Mouse (Mus musculus) kidney, postnatal 0 days (tissue): Measurements from ENCODE around the gene Cebpe. TPM values are rescaled to one million over a fixed set of nuclear protein-coding genes. Genes with fewer than 3 reads are reported as not detected.

Experiments used
- ATAC-seq: fragments of 200-750 bp; cut with Nextera tagmentation; replicated peaks from 2 replicates; pipeline ENCODE4 v1.8.0; 2017; ENCODE audit warnings: low read depth, moderate number of reproducible peaks, moderate TSS enrichment, moderate library complexity; ENCODE audit not compliant: low FRiP score
- DNase-seq: peaks from one replicate; pipeline ENCODE4 v3.0.0-alpha.2; 2016; ENCODE audit warnings: low spot score
- H3K27ac ChIP-seq: fragments of 300-500 bp; sonication (generic); 2 replicates; pipeline ENCODE4 v1.5.1; 2014; ENCODE audit warnings: mild to moderate bottlenecking
- H3K27me3 ChIP-seq: fragments of 300-500 bp; sonication (generic); 2 replicates; pipeline ENCODE4 v1.6.1; 2014; ENCODE audit warnings: low read length, mixed read lengths; ENCODE audit not compliant: insufficient read depth
- H3K36me3 ChIP-seq: fragments of 300-500 bp; sonication (generic); 2 replicates; pipeline ENCODE4 v1.6.1; 2014; ENCODE audit warnings: low read length, mixed read lengths; ENCODE audit not compliant: insufficient read depth
- H3K4me1 ChIP-seq: fragments of 300-500 bp; sonication (generic); replicated peaks from 2 replicates; pipeline ENCODE4 v1.6.1; 2014; ENCODE audit warnings: antibody characterized with exemption, low read length, mixed read lengths; ENCODE audit not compliant: insufficient read depth
- H3K4me2 ChIP-seq: fragments of 300-500 bp; sonication (generic); 2 replicates; pipeline ENCODE4 v1.6.1; 2014; ENCODE audit warnings: mild to moderate bottlenecking, low read length, moderate library complexity, mixed read lengths
- H3K4me3 ChIP-seq: fragments of 300-500 bp; sonication (generic); replicated peaks from 2 replicates; pipeline ENCODE4 v1.5.1; 2014; ENCODE audit warnings: low read depth, low read length
- H3K9ac ChIP-seq: fragments of 300-500 bp; sonication (generic); 2 replicates; pipeline ENCODE4 v1.6.1; 2014; ENCODE audit warnings: low read depth, low read length
- H3K9me3 ChIP-seq: fragments of 300-500 bp; sonication (generic); replicated peaks from 2 replicates; pipeline ENCODE4 v1.6.1; 2016; ENCODE audit warnings: low read length, inconsistent platforms, mixed read lengths
- CTCF ChIP-seq: IDR thresholded peaks from 2 replicates; pipeline ENCODE4 v1.5.1; 2016; ENCODE audit warnings: antibody characterized with exemption, low read depth, mild to moderate bottlenecking, moderate library complexity
- WGBS: fragments of 180-500 bp; shearing (Covaris S2); extraction: QIAGEN DNeasy Blood & Tissue Kit; methylation state at CpG from one replicate; pipeline ENCODE4 v1.1.7; 2014; 5-methylcytosine and 5-hydroxymethylcytosine counted together
- polyA plus RNA-seq: library from polyadenylated mRNA; unstranded; fragments of >200 nt; fragmentation: Nextera tagmentation; extraction: Ambion mirVana; gene quantifications from 2 replicates; pipeline ENCODE4 v1.2.1, GENCODE M21; 2015

Cebpe gene
- polyA plus RNA-seq, 1 experiment from 2014 or later, result not detected

GRCm38 (mm10) chr14:54715402-54715801, 3.4 kb upstream of the Cebpe start:
- 81% methylated on average over 1 of the region's 1 CpGs for WGBS
- DNase-seq (no peak), ATAC-seq (no peak)
- Histone ChIP-seq H3K4me2 (0 out of 2 replicates have a peak overlapping the region, but pooled peaks have one; percentile 49), H3K4me3 (no peak overlapping the region), H3K9me3 (no peaks in the 10 kb centered on the region), H3K9ac (no peak overlapping the region), H3K4me1 (0 out of 2 replicates have a peak, but pooled peaks cover 4% of the 10 kb centered on the region), H3K27me3 (no peaks in the 10 kb centered on the region), H3K27ac (no peak overlapping the region; the same call in 1 of the 2 replicates), H3K36me3 (no peaks in the 10 kb centered on the region)
- TF ChIP-seq CTCF, result no peak

GRCm38 (mm10) chr14:54714617-54715081, 2.7 kb upstream of the Cebpe start:
- H3K4me1 ChIP-seq, result 0 out of 2 replicates have a peak, but pooled peaks cover 4% of the 10 kb centered on the region
- 3% methylated on average over 15 of the region's 15 CpGs for WGBS
- no peaks in the 10 kb centered on the region for H3K27me3 ChIP-seq
- no peak overlapping the region for H3K9ac ChIP-seq
- no peak overlapping the region for H3K27ac ChIP-seq
- no peak for TF ChIP-seq CTCF
- peak overlapping the region; percentile 49 for H3K4me2 ChIP-seq
- peak overlapping the region; percentile 17 for H3K4me3 ChIP-seq
- DNase-seq, result peak; percentile 32
- H3K36me3 ChIP-seq, result no peaks in the 10 kb centered on the region
- no peak for ATAC-seq
- no peaks in the 10 kb centered on the region for H3K9me3 ChIP-seq

GRCm38 (mm10) chr14:54714121-54714520, 2.1 kb upstream of the Cebpe start:
- H3K27ac ChIP-seq, result no peak overlapping the region
- 1% methylated on average over 13 of the region's 13 CpGs for WGBS
- no peaks in the 10 kb centered on the region for H3K27me3 ChIP-seq
- no peaks in the 10 kb centered on the region for H3K36me3 ChIP-seq
- H3K4me2 ChIP-seq, result peak overlapping the region; percentile 49
- ATAC-seq (peak; percentile 47; the same call in 1 of the 2 replicates), DNase-seq (peak; percentile 89)
- peak; percentile 89 for TF ChIP-seq CTCF
- H3K4me1 ChIP-seq, result 0 out of 2 replicates have a peak, but pooled peaks cover 4% of the 10 kb centered on the region
- no peak overlapping the region for H3K9ac ChIP-seq
- no peaks in the 10 kb centered on the region for H3K9me3 ChIP-seq
- peak overlapping the region; percentile 17 for H3K4me3 ChIP-seq

GRCm38 (mm10) chr14:54712861-54713260, 887 bp upstream of the Cebpe start:
- Histone ChIP-seq H3K4me1 (0 out of 2 replicates have a peak, but pooled peaks cover 4% of the 10 kb centered on the region), H3K9ac (0 out of 2 replicates have a peak overlapping the region, but pooled peaks have one; percentile 8), H3K36me3 (no peaks in the 10 kb centered on the region), H3K9me3 (no peaks in the 10 kb centered on the region), H3K4me2 (no peak overlapping the region), H3K27me3 (no peaks in the 10 kb centered on the region), H3K27ac (0 out of 2 replicates have a peak overlapping the region, but pooled peaks have one; percentile 31), H3K4me3 (no peak overlapping the region)
- DNase-seq (peak; percentile 37), ATAC-seq (no peak)
- TF ChIP-seq CTCF, result no peak
- WGBS, result 54% methylated on average over 8 of the region's 8 CpGs

GRCm38 (mm10) chr14:54709054-54709453, 2.9 kb downstream of the Cebpe start:
- Histone ChIP-seq H3K36me3 (no peaks in the 10 kb centered on the region), H3K9ac (no peak overlapping the region), H3K4me2 (no peak overlapping the region), H3K4me3 (no peak overlapping the region), H3K27me3 (0 out of 2 replicates have a peak, but pooled peaks cover 3% of the 10 kb centered on the region), H3K9me3 (no peaks in the 10 kb centered on the region), H3K27ac (no peak overlapping the region), H3K4me1 (no peaks in the 10 kb centered on the region)
- DNase-seq (no peak), ATAC-seq (no peak)
- no peak for TF ChIP-seq CTCF
- WGBS, result 90% methylated on average over 9 of the region's 9 CpGs

- no peak overlapping the region for H3K27ac ChIP-seq
- H3K4me3 ChIP-seq, result no peak overlapping the region
- H3K4me1 ChIP-seq, result no peaks in the 10 kb centered on the region
- 0 out of 2 replicates have a peak, but pooled peaks cover 3% of the 10 kb centered on the region for H3K27me3 ChIP-seq
- no peak for TF ChIP-seq CTCF
- H3K36me3 ChIP-seq, result no peaks in the 10 kb centered on the region
- ATAC-seq (no peak), DNase-seq (no peak)
- H3K9me3 ChIP-seq, result no peaks in the 10 kb centered on the region
- no peak overlapping the region for H3K4me2 ChIP-seq
- 47% methylated on average over 17 of the region's 17 CpGs for WGBS
- H3K9ac ChIP-seq, result no peak overlapping the region
Measured at GRCm38 (mm10) chr14:54706589-54707320, 5.2 kb downstream of the Cebpe start.
